Mouse (Mus musculus): ENCODE measurements around the gene Strn.

GRCm38 (mm10) chr17:78737771-78738170 is 775 bp upstream of the Strn start:
- TF ChIP-seq CTCF (IDR thresholded peaks at IDR 0.05; ENCODE audit: low read depth) = no peak
- TF ChIP-seq EP300 (IDR thresholded peaks at IDR 0.05; ENCODE audit: low read depth) = no peak

Data from liver, embryonic 14.5 days (tissue).